Mouse (Mus musculus) 416B (cell line): ENCODE results near the gene Efhd2.

ENCODE experiments used
- DNase-seq: peaks from one replicate; pipeline ENCODE4 v3.0.0; 2011; ENCODE audit warnings: low read depth

The Efhd2 gene

DNA sequence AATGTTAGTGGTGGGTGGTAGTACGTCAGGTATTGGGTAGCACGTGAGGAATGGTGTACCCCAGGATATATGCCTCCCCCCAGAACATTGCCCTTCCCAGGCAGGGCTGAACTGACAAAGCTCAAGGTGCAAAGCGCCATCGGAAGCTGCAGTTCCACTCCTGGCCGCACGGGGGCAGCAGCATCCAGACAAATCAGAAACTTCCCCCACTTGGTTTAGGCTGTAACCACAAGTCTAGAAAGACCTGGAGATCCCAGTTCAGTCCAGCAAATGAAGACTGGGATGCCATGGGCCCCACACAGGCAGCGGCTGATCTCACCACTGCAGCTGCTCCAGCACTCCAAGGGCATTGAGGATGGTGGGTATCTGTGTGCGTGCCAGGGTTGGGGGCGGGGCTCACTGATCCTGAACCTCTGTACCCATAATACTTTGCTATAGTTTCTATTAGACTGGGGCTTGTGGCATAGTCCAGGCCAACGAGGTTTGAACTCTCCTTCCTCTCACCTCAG, 17.2 kb downstream of the Efhd2 start:
- peak; percentile 74 for DNase-seq

DNA sequence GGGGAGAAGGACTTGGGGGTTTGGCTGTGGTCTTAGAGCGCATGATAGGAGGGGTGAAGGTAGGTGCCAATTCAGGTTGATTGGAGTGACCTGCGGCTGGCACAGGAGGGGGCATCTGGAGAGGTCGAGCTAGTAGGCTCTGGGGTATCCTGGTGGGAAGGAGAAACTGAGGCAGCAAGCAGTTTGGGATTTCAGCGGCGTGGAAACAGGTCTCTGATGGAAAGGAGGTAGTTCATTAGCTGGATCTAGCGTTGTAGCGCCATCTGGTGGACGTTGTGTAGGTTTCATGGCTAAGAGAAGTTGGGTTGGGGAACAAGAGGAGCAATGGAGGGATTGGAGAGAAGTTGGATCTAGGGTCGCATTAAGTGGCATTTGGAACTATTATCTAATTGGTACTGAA, 21.3 kb downstream of the Efhd2 start:
- peak; percentile 58 for DNase-seq

DNA sequence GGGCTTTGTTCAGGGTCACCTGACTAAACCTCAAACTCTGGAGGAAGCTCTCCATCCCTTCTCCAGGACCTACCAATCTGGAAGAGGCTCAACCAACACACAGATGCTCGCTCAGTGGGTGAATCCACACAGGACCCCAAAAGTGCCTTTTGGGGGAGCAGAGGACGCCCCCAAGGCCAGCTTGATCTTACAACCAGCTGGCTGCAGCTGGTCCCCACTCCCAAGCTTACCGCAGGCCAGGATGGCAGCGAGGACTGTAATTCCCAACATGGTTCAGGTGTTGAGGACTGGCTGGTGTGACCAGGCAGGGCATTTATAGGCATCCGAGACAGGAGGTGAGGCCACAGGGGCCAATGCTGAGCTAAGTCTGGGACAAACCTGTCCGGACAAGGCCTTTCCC, 28.7 kb downstream of the Efhd2 start, which contains the start of gene Ctrc:
Gene Ctrc, minus strand, starts transcription at position 361 of the 400 bp plus-strand sequence.
- no peak for DNase-seq

DNA sequence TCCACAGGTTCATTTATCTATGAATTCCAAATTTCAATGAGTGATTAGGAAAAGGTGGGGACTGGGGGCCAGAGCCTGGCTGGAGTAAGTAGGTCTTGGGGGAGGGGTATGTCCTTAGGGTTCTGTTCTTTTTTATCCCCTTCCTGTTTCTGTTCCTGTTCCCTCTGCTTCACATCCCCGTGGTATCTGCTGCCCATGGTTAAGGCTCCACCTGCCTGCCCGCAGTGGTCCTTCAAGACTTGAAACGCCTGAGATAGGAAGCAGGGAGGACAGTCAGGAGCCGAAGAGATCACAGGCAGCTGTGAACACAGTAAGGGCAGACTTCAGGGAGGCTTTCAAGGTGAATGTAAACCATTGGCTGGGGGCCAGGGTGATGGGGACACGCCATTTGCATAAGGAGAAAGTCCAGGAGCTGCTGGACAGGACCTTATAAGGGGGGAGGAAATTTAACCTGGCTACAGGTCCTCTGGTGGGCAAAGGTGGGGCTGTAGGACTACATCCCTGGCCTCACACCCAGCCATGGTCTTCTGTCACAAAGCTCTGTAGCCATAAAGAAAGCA, 40.1 kb downstream of the Efhd2 start:
- DNase-seq, result no peak

DNA sequence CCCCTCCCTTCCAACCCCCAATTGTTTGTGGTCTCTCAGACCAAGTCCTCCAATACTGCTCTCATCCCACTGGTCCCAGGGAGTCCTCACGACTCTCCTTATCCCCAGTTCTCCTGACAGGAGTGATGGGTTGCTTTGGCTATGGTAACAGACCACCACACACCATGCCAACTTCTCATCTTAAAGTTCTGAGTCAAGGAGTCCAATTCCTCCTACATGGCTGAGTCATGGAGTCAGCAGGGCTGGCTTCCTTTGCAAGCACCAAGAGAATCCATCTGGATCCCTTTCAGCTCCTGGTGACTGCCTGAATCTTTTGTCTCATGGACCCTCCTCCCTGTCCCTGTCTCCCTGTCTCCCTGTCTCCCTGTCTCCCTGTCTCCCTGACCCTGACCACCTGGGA, 40.8 kb downstream of the Efhd2 start:
- DNase-seq, result no peak

DNA sequence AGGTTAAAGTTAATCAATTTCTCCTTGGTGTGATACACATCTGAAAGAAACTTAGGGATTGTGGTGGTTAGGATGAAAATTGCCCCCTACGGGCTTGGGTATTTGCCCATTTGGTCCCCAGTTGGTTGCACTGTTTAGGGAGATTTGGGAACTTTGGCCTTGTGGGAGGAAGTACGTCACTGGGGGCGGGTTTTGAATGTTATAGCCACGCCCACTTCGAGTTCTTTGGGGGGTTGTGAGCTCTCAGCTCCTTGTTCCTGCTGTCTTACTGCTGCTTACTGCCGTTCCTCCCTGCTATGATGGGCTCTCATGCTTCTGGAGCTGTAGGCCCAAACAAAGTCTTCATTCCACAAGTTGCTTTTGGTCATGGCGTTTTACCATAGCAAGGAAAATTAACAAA, 43.4 kb downstream of the Efhd2 start:
- no peak for DNase-seq

DNA sequence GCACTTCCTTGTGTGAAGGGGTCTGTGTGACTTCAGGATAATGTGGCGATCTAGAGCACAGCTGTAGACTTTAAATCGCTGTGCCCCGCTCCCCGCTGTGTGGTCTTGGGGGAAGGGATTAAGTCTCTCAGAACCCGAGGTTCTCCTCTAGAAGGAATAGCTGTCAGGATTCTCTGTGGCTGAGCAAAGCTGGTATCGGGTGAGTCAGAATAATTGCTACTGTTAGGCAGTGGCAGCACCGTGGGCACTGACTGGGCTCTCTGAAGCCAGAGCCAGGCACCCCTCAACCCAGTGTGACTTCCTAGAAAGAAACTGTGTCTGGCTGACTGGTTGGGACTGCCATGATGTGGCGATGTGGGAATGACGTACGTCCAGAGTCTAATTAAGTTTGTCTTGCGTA, 44.3 kb downstream of the Efhd2 start:
- no peak for DNase-seq

DNA sequence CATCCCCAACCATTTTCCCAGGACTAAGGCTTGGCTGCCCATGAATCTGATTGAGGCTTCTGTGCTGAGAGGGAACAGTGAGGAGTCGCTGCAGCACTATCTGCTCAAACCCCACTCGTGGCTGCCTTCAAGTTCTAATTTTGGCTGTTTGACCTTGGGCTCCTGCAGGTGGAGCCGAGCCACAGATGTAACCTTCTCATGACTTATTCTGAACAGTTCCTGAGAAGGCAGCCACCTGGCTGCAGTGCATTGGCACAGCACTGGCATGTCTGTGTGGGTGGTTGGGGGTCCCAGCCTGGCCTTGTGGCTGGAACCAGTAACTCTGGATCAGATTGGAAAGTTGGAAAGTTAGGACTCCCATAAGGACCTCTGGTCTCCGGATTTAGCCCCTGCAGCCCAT, 46.5 kb downstream of the Efhd2 start:
- no peak for DNase-seq

DNA sequence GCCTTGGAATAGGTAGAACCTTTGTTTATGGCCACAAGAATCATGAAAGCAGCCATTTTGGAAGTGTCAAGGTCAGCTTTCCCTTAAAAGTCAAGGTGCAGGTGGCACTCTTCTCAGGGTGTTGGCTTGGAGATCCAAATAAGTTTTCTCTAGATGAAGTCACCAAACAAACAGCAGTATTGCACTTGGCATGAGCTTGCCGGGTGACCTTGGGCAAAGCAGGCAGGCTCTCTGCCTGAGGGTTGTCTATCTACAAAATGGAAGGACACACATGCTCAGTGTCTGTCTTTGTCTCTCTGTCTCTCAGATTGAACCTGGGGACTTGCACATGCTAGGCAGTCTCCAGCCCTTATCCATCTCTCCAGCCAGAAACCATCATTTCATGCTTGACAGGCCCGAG, 47.3 kb downstream of the Efhd2 start:
- no peak for DNase-seq

DNA sequence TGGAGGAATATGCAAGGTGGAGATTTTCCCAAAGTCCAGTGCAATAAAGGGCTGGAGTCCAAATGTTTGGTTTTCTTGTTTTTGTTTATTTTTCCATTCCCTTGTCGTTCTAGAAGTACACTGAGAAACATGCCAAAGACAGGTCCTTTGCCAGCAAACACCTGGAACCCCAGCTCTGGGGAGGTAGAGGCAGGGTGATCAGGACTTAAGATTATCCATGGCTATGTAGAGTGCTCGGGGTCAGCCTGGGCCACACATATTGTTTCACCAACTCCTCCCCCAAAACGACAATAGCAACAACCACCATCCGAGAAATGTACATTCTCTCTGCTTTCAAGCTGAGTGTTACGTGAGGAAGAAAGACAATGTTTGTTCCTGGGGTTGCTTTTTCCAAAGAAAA, 48.7 kb downstream of the Efhd2 start, which contains the start of gene Cela2a:
Gene Cela2a, minus strand, starts transcription at position 101 of the 400 bp plus-strand sequence.
- no peak for DNase-seq

DNA sequence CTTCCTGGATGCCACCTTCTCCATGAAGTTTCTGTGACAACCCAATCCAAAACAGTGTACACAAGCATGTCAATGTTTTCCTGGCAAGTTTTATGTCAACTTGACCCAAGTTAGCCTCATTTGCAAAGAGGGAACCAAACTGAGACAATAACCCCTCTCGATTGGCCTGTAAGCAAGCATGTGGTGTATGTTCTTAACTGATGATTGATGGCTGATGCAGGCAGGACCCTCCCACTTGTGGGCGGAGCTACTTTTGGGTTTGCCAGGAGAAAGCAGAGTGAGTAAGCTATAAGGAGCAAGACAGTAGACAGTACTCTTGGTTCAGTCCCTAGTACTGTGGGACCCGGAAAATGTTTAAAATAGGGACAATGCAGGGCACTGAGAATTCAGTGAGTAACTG, 51.7 kb downstream of the Efhd2 start:
- DNase-seq, result peak; percentile 45

DNA sequence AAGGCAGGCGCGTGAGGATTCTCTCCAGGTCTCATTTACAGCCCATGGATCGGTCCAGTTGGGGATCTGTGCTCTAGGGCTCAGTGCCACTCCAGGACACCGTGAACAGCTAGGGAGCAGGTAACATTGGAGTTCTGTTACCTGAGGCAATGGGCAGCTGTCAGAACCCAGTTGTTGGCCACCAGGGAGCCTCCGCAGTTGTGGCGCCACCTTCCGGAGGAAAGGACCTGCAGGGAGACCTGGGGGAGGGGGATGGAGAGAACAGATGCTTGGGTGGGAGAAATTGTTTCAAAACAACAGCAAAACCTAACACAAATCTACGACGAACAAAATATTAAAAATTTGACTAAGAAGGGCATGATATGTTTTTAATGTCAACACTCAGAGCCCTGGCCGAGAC, 52.6 kb downstream of the Efhd2 start:
- no peak for DNase-seq

DNA sequence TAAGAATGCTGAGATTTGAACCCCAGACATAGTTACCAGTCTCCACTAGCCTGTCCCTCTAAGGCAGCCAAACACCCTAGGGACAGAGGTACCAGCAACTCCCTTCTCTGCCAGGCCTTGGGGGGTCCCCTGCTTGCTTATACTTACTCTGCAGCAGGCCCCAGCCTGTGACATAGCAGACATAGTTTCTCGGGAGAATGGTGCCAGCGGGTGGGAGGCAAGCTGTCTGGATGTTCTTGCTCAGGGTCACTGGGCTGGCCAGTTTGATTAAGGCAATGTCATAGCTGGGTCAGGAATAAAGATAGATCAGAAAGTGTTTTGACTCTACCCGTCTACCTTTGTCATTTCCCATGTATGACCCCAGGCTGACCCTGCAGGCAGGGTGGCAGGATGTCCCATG, 53.5 kb downstream of the Efhd2 start:
- DNase-seq, result no peak

DNA sequence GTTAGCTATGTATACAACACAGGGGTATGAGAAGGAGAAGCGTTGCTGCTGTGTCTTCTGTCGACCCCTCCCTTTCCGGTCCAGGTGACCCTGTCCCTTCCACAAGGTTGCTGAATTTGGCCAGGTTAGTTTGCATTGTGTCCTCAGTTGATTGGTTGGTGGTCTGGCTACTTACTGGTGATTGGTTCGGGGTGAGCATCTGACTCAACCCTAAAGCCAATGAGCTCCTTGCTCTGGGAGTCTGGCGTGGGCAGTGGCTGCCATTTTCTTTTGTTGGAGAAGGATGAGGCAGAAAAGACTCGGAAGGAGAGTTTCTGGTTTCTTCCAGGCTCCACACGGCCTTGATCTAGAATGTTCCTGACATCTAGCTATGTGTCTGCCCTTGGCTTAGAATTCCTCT, 55.4 kb downstream of the Efhd2 start:
- DNase-seq, result no peak

DNA sequence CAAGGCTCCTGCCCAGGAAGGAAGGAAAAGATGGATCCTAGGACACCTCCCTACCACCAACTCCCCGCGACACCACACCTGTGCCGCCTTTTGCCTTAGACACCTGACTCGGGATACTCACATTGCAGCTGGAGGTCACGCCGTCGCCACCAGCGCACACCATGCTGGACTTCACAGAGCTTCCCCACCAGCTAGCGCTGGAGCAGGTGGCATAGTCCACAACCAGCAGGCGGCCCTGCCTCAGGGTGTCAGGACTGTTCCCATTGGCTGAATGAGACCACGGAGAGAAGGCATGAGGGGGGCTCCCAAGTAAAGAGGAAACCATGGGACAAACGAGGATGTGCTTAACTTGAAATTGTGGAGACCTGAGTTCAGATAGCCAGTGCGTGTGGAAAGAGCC, 55.9 kb downstream of the Efhd2 start:
- DNase-seq, result no peak

DNA sequence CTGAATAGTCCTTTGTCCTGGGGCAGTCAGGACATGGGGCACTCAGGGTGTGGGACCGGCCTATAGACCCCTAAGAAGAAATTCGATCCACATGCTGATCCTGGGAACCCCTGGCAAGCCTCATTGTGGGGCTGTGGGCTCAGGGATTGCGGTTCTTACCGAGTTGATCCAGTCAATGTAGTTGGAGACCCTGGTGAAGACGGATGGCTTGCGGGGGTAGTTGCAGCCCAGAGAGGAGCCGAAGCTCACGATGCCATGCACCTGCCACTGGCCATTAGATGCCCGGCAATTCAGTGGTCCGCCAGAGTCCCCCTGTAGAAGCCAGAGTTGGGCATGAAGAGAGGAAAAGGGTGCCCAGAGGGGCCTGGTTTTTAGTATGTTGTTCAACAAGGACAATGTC, 57.0 kb downstream of the Efhd2 start:
- DNase-seq, result no peak

DNA sequence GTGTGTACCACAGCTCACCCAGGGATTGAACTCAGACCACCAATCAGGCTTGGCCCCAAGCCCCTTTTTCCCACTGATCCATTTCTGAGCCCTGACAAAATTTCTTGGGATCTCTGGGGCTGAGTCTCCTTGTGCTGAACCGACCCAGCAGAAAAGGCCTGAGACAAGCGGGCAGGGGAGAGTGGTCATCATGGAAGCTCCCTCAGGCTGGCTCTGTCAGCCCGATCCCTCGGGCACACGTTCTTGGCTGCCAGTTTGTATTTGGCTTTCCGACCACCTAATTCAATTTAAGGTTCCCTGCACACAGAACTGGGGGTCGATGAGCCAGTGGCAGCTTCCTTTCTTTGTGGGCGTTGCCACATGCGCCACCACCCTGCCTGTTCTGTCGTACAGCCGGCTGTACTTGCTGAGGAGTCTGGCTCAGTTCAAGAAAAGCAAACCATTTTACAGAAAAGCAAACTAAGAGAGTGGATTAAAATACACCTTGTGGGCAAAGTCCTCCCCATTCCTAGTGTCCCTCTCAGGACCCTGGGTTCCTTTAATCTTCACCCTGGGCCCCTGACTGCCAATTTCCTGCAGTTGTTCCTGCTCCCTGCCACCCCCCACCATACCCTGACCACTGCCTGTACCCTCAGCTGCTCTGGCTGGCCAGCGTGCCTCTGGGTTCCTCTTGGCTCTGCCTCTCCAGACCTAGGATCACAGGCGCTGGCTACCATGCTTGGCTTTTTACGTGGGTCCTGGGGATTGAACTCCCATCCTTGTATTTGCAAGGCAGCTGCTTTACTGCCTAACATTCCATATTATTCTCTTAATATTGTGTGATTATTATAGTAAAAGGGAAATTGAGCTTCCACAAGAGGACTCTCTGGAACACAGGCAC, 57.7 kb downstream of the Efhd2 start:
- no peak for DNase-seq

DNA sequence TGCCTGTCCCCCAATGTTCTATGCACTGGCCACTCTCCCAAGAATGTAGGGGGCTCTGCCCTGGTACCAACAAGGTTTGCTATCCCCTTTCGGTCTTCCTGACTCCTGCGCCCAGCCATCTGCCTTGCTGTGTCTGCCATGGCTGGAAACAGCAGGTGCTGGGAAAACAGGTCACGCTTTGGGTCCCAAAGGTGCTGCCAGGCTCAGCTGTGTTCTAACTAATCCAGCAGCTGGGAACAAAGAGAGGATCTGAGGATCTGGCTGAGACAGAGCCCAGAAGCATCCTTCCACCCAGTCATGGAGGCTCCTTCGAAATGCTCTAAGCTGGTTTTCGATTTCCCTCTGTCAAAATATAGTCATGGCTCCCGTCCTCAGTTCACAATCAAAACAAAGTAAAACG, 58.5 kb downstream of the Efhd2 start:
- DNase-seq, result no peak

DNA sequence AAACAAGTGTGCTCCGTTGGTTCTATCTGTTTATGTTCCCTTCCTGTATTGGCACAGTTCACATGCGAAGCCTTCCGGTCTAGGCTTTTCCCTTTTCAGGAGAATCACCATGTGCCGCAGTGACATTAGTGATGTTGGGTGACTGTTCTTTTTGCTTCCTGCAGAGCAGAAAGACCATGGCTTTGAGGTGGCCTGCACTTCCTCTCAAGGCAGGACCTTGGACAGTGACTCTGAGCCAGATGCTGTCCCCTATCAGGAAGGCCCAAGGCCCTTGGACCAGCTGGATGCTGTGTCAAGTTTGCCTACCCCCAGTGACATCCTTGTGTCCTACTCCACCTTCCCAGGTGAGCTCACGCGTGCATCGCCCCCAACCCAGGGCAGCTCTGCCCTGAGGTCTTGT, 63.3 kb downstream of the Efhd2 start:
- no peak for DNase-seq

DNA sequence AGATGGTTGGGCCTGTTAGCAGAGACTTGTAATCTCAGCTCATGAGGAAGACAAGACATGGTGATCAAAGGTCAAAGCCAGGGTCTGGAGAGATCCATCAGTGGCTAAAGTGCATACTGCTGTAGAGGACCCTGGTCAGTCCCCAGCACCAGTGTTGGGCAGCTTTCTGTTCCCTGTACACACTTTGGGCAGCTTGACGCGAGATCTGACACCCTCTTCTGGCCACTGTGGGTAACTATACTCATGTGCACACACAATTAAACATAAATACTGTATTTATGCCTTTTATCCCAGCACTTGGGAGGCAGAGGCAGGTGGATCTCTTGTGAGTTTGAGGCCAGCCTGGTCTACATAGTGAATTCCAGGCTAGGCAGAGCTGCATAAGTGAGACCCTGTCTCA, 63.7 kb downstream of the Efhd2 start:
- DNase-seq, result no peak

DNA sequence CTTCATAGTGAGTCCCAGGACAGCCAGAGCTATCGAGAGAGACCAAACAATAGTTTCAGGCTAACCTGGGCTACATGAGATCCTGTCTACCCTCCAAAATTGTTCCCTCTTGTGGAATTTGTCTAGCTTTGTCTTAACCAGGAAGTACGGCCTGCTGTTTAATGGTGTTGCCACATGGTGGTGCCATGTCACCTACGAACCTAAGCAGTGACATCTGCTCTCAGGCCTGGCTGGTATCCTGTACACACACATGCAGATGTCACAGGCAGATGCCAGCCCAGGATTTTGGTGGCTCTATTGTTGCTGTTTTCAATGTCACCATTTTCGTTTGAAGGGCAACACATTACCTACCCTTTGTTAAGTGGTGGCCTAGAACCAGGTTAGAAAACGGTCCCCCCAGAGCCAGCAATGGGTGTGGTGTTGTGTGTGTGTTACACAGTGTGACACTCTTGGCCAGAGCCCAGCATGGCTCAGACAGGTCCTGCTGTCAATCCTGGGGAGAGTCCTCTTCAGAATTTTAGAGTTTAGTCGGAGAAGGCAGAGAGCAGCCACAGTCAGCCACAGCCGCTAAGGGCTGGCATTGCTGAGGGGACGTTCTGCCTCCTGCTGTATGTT, 64.8 kb downstream of the Efhd2 start:
- DNase-seq, result peak; percentile 83
